Comparison of ENCODE assay signal across 11 mouse cellular contexts in the genomic region with DNA sequence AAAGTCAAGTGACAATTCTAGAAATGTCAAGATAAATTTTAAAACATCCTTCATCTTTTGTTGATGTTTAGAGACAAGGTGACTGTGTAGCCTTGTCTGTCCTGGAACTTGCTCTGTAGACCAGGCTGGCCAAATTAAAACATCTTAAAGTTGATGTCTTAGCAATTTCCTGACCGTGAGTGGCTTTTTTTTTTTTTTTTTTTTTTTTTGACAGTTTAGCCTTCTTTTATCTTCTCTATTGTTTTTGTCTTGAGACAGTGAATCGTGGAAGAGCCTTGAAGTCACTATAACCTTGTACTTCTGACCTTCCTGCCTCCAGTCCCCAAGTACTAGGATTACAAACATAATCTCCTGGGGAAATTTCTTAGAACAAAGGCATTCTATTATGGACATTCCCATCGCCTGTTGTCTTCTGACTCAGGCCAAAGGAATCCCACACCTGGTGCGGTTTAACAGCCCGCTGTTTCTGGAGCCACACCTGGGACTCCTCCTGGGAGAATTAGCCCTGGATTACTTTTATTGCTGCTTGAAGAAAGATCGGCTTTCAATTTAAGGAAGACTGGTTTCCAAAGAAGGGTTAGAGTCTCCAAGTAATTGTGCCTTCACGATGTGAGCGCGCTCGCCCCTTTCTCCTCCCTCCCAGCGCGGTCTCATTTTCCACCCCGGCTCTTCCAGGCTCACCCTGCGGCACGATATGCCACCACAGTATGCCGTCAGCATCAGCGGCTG. TPM values are rescaled to one million over a fixed set of nuclear protein-coding genes. Genes with fewer than 3 reads are reported as not detected.
DNase-seq lines count a peak whose midpoint lies in the region; ATAC-seq lines count a peak whose summit lies in the region.
"Had no signal": no experiment of that assay in that cellular context is flagged by ENCODE, and none has a peak within 500 bp of the region (broad histone marks: within the 10 kb centered on the region; RNA-seq: fewer than 3 reads in every experiment).

No protein-coding gene starts in this region.

- no peaks in the 10 kb centered on the region for H3K9me3 ChIP-seq in kidney, embryonic 16.5 days (ENCODE audit: low read length)
- H3K9me3 ChIP-seq in embryonic facial prominence, embryonic 10.5 days = no peaks in the 10 kb centered on the region
- H3K9me3 ChIP-seq in intestine, embryonic 14.5 days (ENCODE audit: control insufficient read depth, low read length) = no peaks in the 10 kb centered on the region
- H3K9me3 ChIP-seq in neural tube, embryonic 12.5 days = no peaks in the 10 kb centered on the region

- H3K4me2 ChIP-seq in kidney, embryonic 16.5 days (replicated peaks; ENCODE audit: low read depth, low read length) = peak overlapping the region; percentile 43
- H3K4me2 ChIP-seq in intestine, embryonic 14.5 days (ENCODE audit: low read length) = peak overlapping the region; percentile 23; the same call in 1 of the 2 replicates
- peak overlapping the region; percentile 44; the same call in 1 of the 2 replicates for H3K4me2 ChIP-seq in neural tube, embryonic 12.5 days (replicated peaks)

- no peak overlapping the region for H3K27ac ChIP-seq in kidney, embryonic 16.5 days (ENCODE audit: low read length)
- no peak overlapping the region for H3K27ac ChIP-seq in embryonic facial prominence, embryonic 10.5 days (replicated peaks)
- H3K27ac ChIP-seq in intestine, embryonic 14.5 days (ENCODE audit: low read depth) = 0 out of 2 replicates have a peak overlapping the region, but pooled peaks have one; percentile 9
- no peak overlapping the region for H3K27ac ChIP-seq in neural tube, embryonic 12.5 days
- H3K27ac ChIP-seq: liver, embryonic 14.5 days had no signal

- no peaks in the 10 kb centered on the region for H3K36me3 ChIP-seq in kidney, embryonic 16.5 days (ENCODE audit: insufficient read depth, low read length)
- no peaks in the 10 kb centered on the region for H3K36me3 ChIP-seq in embryonic facial prominence, embryonic 10.5 days (replicated peaks)
- no peaks in the 10 kb centered on the region for H3K36me3 ChIP-seq in intestine, embryonic 14.5 days (ENCODE audit: control insufficient read depth, insufficient read depth, low read length)
- H3K36me3 ChIP-seq in neural tube, embryonic 12.5 days = no peaks in the 10 kb centered on the region

- H3K4me3 ChIP-seq in kidney, embryonic 16.5 days (ENCODE audit: low read length) = no peak overlapping the region
- H3K4me3 ChIP-seq in embryonic facial prominence, embryonic 10.5 days = peak overlapping the region; percentile 30; the same call in 1 of the 2 replicates
- no peak overlapping the region for H3K4me3 ChIP-seq in intestine, embryonic 14.5 days (ENCODE audit: low read depth, low read length)
- H3K4me3 ChIP-seq in neural tube, embryonic 12.5 days = no peak overlapping the region

- no peaks in the 10 kb centered on the region for H3K4me1 ChIP-seq in kidney, embryonic 16.5 days (ENCODE audit: insufficient read depth, low read length)
- peaks cover 9% of the 10 kb centered on the region for H3K4me1 ChIP-seq in embryonic facial prominence, embryonic 10.5 days
- no peaks in the 10 kb centered on the region for H3K4me1 ChIP-seq in intestine, embryonic 14.5 days (replicated peaks; ENCODE audit: control insufficient read depth, insufficient read depth, low read length)
- H3K4me1 ChIP-seq in neural tube, embryonic 12.5 days = no peaks in the 10 kb centered on the region

- 10% methylated on average over 17 of the region's 17 CpGs for WGBS in kidney, embryonic 16.5 days
- WGBS in embryonic facial prominence, embryonic 10.5 days = 9% methylated on average over 17 of the region's 17 CpGs
- WGBS in intestine, embryonic 14.5 days = 12% methylated on average over 17 of the region's 17 CpGs
- WGBS in neural tube, embryonic 12.5 days = 7% methylated on average over 17 of the region's 17 CpGs

- DNase-seq in kidney, postnatal 10 days = no peak
- DNase-seq in embryonic facial prominence, embryonic 10.5 days (ENCODE audit: low spot score) = peak; percentile 52
- DNase-seq in intestine, embryonic 14.5 days (ENCODE audit: low spot score) = peak; percentile 62
- DNase-seq in thymus, postnatal 36 days = no peak
- no peak for DNase-seq in T-cell, adult 2 months (ENCODE audit: low spot score)
- no peak for DNase-seq in gastrocnemius, postnatal 10 days
- DNase-seq: cerebellum, adult 18-20 months had no signal

- ATAC-seq in kidney, embryonic 16.5 days (ENCODE audit: low FRiP score, low TSS enrichment) = no peak; the same call in 1 of the 2 replicates
- peak; percentile 72 for ATAC-seq in intestine, embryonic 14.5 days (replicated peaks; ENCODE audit: low FRiP score, low TSS enrichment, low read depth)
- ATAC-seq in neural tube, embryonic 12.5 days (ENCODE audit: low FRiP score, low read depth) = no peak
- ATAC-seq: Patski had no signal

- no peaks in the 10 kb centered on the region for H3K27me3 ChIP-seq in kidney, embryonic 16.5 days (ENCODE audit: insufficient read depth, low read length)
- H3K27me3 ChIP-seq in embryonic facial prominence, embryonic 10.5 days (replicated peaks; ENCODE audit: low read depth, poor library complexity, severe bottlenecking) = peaks cover 6% of the 10 kb centered on the region; the same call in 1 of the 2 replicates
- H3K27me3 ChIP-seq in intestine, embryonic 14.5 days (replicated peaks; ENCODE audit: control insufficient read depth, insufficient read depth, low read length) = no peaks in the 10 kb centered on the region
- no peaks in the 10 kb centered on the region for H3K27me3 ChIP-seq in neural tube, embryonic 12.5 days (replicated peaks)
- H3K27me3 ChIP-seq: Patski had no signal

- no peak overlapping the region for H3K9ac ChIP-seq in kidney, embryonic 16.5 days (replicated peaks; ENCODE audit: low read length)
- H3K9ac ChIP-seq in intestine, embryonic 14.5 days (ENCODE audit: low read length) = no peak overlapping the region
- no peak overlapping the region for H3K9ac ChIP-seq in neural tube, embryonic 12.5 days
- H3K9ac ChIP-seq: liver, embryonic 14.5 days had no signal

RNA-seq across cellular contexts. Expression of a gene that starts 6.3 kb away (rescaled TPM):
- polyA plus RNA-seq in kidney, embryonic 16.5 days (2015; fragmentation: Nextera tagmentation; extraction: Ambion mirVana) = 12.6 and 18.9 TPM in 2 replicates
- polyA plus RNA-seq in embryonic facial prominence, embryonic 10.5 days (2016; fragmentation: Nextera tagmentation; extraction: Ambion mirVana) = 17.0 and 18.2 TPM in 2 replicates
- polyA plus RNA-seq in intestine, embryonic 14.5 days (2014; fragmentation: Nextera tagmentation; extraction: Ambion mirVana) = 35.0 and 36.4 TPM in 2 replicates
- polyA plus RNA-seq in neural tube, embryonic 12.5 days (2016; fragmentation: Nextera tagmentation; extraction: Ambion mirVana) = 24.0 and 24.7 TPM in 2 replicates
- 10 to 100 TPM; 47.9 to 58.8 TPM for total RNA-seq in gastrocnemius, postnatal 10 days (2021)

RNA-seq across cellular contexts. Expression of a gene that starts 45.6 kb away (rescaled TPM):
- polyA plus RNA-seq in kidney, embryonic 16.5 days (2015; fragmentation: Nextera tagmentation; extraction: Ambion mirVana) = 74.9 and 75.6 TPM in 2 replicates
- polyA plus RNA-seq in embryonic facial prominence, embryonic 10.5 days (2016; fragmentation: Nextera tagmentation; extraction: Ambion mirVana) = 47.3 and 52.9 TPM in 2 replicates
- polyA plus RNA-seq in intestine, embryonic 14.5 days (2014; fragmentation: Nextera tagmentation; extraction: Ambion mirVana) = 46.3 and 51.3 TPM in 2 replicates
- polyA plus RNA-seq in neural tube, embryonic 12.5 days (2016; fragmentation: Nextera tagmentation; extraction: Ambion mirVana) = 36.5 and 40.2 TPM in 2 replicates
- total RNA-seq in gastrocnemius, postnatal 10 days (2021) = 100 to 1,000 TPM in 1 of 2 experiments, 10 to 100 TPM in 1; 96.1 to 121 TPM

Comparison
In these comparisons a context has a peak if more than half of its experiments do, and no peak if none do; other contexts are left out.
1. DNase-seq: peak in embryonic facial prominence, embryonic 10.5 days (single experiment) and intestine, embryonic 14.5 days (single experiment); none in kidney, postnatal 10 days (single experiment), thymus, postnatal 36 days (0 of 2), T-cell, adult 2 months (single experiment) and gastrocnemius, postnatal 10 days (single experiment).
2. Peak in every context shown above with its lines, with median percentiles within 50 percentile points of each other: H3K4me2 ChIP-seq.